Comparison of ENCODE assay signal across 9 mouse cellular contexts in the genomic region with DNA sequence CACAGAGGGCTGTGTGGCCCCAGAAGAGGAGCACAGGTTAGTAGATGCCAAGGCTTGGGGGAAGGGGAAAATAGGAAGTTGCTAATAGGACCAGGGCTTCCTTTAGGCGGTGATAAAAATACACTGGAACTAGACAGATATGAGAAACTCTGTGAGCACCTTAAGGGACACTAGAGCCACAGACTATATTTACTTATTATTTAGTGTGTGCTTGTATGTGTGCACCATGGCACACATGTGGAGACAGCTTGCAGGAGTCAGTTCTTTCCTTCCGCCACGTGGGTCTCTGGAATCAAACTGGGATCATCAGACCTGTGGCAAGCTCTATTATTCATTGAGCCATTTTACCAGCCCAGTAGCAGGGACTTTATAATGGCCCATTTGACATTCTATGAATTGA. TPM values are rescaled to one million over a fixed set of nuclear protein-coding genes. Genes with fewer than 3 reads are reported as not detected.
A peak's percentile ranks its signal among the peaks of the same experiment; 100 is the strongest.
DNase-seq lines count a peak whose midpoint lies in the region; ATAC-seq and TF ChIP-seq lines count a peak whose summit lies in the region.
"Had no signal": no experiment of that assay in that cellular context is flagged by ENCODE, and none has a peak within 500 bp of the region (broad histone marks: within the 10 kb centered on the region; RNA-seq: fewer than 3 reads in every experiment).

No protein-coding gene starts in this region.

- H3K27me3 ChIP-seq in heart, embryonic 12.5 days (replicated peaks), result no peaks in the 10 kb centered on the region
- no peaks in the 10 kb centered on the region for H3K27me3 ChIP-seq in neural tube, embryonic 13.5 days
- H3K27me3 ChIP-seq in limb, embryonic 14.5 days (ENCODE audit: control insufficient read depth, insufficient read depth, low read length), result no peaks in the 10 kb centered on the region
- H3K27me3 ChIP-seq in stomach, postnatal 0 days (ENCODE audit: control insufficient read depth, insufficient read depth, low read length), result no peaks in the 10 kb centered on the region
- H3K27me3 ChIP-seq: neural tube, embryonic 12.5 days had no signal

- H3K36me3 ChIP-seq in heart, embryonic 12.5 days, result no peaks in the 10 kb centered on the region
- H3K36me3 ChIP-seq in neural tube, embryonic 13.5 days, result no peaks in the 10 kb centered on the region
- H3K36me3 ChIP-seq in limb, embryonic 14.5 days (ENCODE audit: control insufficient read depth, insufficient read depth, low read length), result no peaks in the 10 kb centered on the region
- no peaks in the 10 kb centered on the region for H3K36me3 ChIP-seq in stomach, postnatal 0 days (ENCODE audit: control insufficient read depth, insufficient read depth, low read length)
- H3K36me3 ChIP-seq: neural tube, embryonic 12.5 days had no signal

- no peaks in the 10 kb centered on the region for H3K9me3 ChIP-seq in heart, embryonic 12.5 days (replicated peaks)
- no peaks in the 10 kb centered on the region for H3K9me3 ChIP-seq in neural tube, embryonic 13.5 days
- no peaks in the 10 kb centered on the region for H3K9me3 ChIP-seq in limb, embryonic 14.5 days (ENCODE audit: control insufficient read depth, low read length)
- H3K9me3 ChIP-seq in stomach, postnatal 0 days (ENCODE audit: control insufficient read depth, low read length), result no peaks in the 10 kb centered on the region
- H3K9me3 ChIP-seq: neural tube, embryonic 12.5 days had no signal

- WGBS in heart, embryonic 12.5 days, result 53% methylated on average over 3 of the region's 3 CpGs
- 78% methylated on average over 3 of the region's 3 CpGs for WGBS in neural tube, embryonic 13.5 days
- 62% methylated on average over 3 of the region's 3 CpGs for WGBS in limb, embryonic 14.5 days
- WGBS in stomach, postnatal 0 days, result 58% methylated on average over 3 of the region's 3 CpGs

- no peak overlapping the region for H3K4me2 ChIP-seq in heart, embryonic 12.5 days
- no peak overlapping the region for H3K4me2 ChIP-seq in neural tube, embryonic 13.5 days
- no peak overlapping the region; the same call in 1 of the 2 replicates for H3K4me2 ChIP-seq in limb, embryonic 14.5 days (replicated peaks; ENCODE audit: low read depth, low read length, severe bottlenecking)
- H3K4me2 ChIP-seq in stomach, postnatal 0 days (replicated peaks; ENCODE audit: low read depth), result no peak overlapping the region
- H3K4me2 ChIP-seq: neural tube, embryonic 12.5 days had no signal

- peak overlapping the region; percentile 96 for H3K27ac ChIP-seq in heart, embryonic 12.5 days (ENCODE audit: poor library complexity, severe bottlenecking)
- peak overlapping the region; percentile 54 for H3K27ac ChIP-seq in neural tube, embryonic 13.5 days (replicated peaks)
- peak overlapping the region; percentile 85 for H3K27ac ChIP-seq in limb, embryonic 14.5 days (replicated peaks; ENCODE audit: low read depth, low read length)
- H3K27ac ChIP-seq in stomach, postnatal 0 days (replicated peaks), result peak overlapping the region; percentile 71
- H3K27ac ChIP-seq: neural tube, embryonic 12.5 days had no signal

- TF ChIP-seq CTCF in stomach, postnatal 0 days (IDR thresholded peaks at IDR 0.05; ENCODE audit: low read depth), result no peak

- peaks cover 22% of the 10 kb centered on the region for H3K4me1 ChIP-seq in heart, embryonic 12.5 days (replicated peaks)
- H3K4me1 ChIP-seq in neural tube, embryonic 13.5 days (replicated peaks), result no peaks in the 10 kb centered on the region; the same call in 1 of the 2 replicates
- H3K4me1 ChIP-seq in limb, embryonic 14.5 days (ENCODE audit: control insufficient read depth, insufficient read depth, low read length), result peaks cover 13% of the 10 kb centered on the region
- H3K4me1 ChIP-seq in stomach, postnatal 0 days (replicated peaks; ENCODE audit: control insufficient read depth, insufficient read depth), result no peaks in the 10 kb centered on the region
- H3K4me1 ChIP-seq: neural tube, embryonic 12.5 days had no signal

- H3K9ac ChIP-seq in heart, embryonic 12.5 days, result 0 out of 2 replicates have a peak overlapping the region, but pooled peaks have one; percentile 38
- no peak overlapping the region for H3K9ac ChIP-seq in neural tube, embryonic 13.5 days
- H3K9ac ChIP-seq in limb, embryonic 14.5 days (ENCODE audit: low read depth, low read length, severe bottlenecking), result no peak overlapping the region
- no peak overlapping the region for H3K9ac ChIP-seq in stomach, postnatal 0 days (ENCODE audit: low read length)
- H3K9ac ChIP-seq: neural tube, embryonic 12.5 days had no signal

- TF ChIP-seq POLR2A in limb, embryonic 14.5 days (IDR thresholded peaks at IDR 0.05; ENCODE audit: borderline replicate concordance, extremely low read depth, insufficient read depth, insufficient read length), result no peak

- no peak for TF ChIP-seq EP300 in stomach, postnatal 0 days (optimal IDR thresholded peaks at IDR 0.05)

- intact Hi-C loops in heart, postnatal 25 days (cut with DNase I), result loop anchor here (1.0 kb wide), 1 partner anchor 27 kb away; no protein-coding TSS in a partner anchor

- DNase-seq in heart, postnatal 25 days (ENCODE audit: low spot score), result no peak
- no peak for DNase-seq in neural tube, embryonic 10.5 days (ENCODE audit: extremely low spot score, low spot score)
- DNase-seq in limb, embryonic 14.5 days (ENCODE audit: low spot score), result no peak
- DNase-seq in stomach, postnatal 0 days (ENCODE audit: low spot score), result no peak
- no peak for DNase-seq in layer of hippocampus, postnatal 14 days (ENCODE audit: low spot score in 2 of 2)
- no peak for DNase-seq in yolk sac, embryonic 10.5 days (ENCODE audit: low spot score)

- ATAC-seq in heart, embryonic 12.5 days (ENCODE audit: insufficient number of reproducible peaks, low FRiP score), result no peak
- ATAC-seq in neural tube, embryonic 13.5 days (ENCODE audit: low read depth), result no peak
- no peak; the same call in 1 of the 2 replicates for ATAC-seq in limb, embryonic 14.5 days (ENCODE audit: low FRiP score, low read depth)
- ATAC-seq in stomach, postnatal 0 days (ENCODE audit: low FRiP score, low TSS enrichment), result no peak

- no peak overlapping the region for H3K4me3 ChIP-seq in heart, embryonic 12.5 days
- H3K4me3 ChIP-seq in neural tube, embryonic 13.5 days, result no peak overlapping the region
- H3K4me3 ChIP-seq in limb, embryonic 14.5 days (replicated peaks; ENCODE audit: low read length), result no peak overlapping the region
- no peak overlapping the region for H3K4me3 ChIP-seq in stomach, postnatal 0 days (ENCODE audit: low read depth, low read length)
- H3K4me3 ChIP-seq: neural tube, embryonic 12.5 days had no signal

RNA-seq across cellular contexts. Expression of a gene that starts 9.9 kb away (rescaled TPM):
- 17.1 and 19.9 TPM in 2 replicates for polyA plus RNA-seq in heart, embryonic 12.5 days (2016; fragmentation: Nextera tagmentation; extraction: Ambion mirVana)
- 10 to 100 TPM in 1 of 2 experiments, 1 to 10 TPM in 1; 7.6 to 10.1 TPM for total RNA-seq in heart, postnatal 25 days (2021)
- 14.3 and 19.6 TPM in 2 replicates for polyA plus RNA-seq in neural tube, embryonic 13.5 days (2015; fragmentation: Nextera tagmentation; extraction: Ambion mirVana)
- 9.8 and 30.0 TPM in 2 replicates for polyA plus RNA-seq in limb, embryonic 14.5 days (2012; rRNA removed)
- 26.2 and 28.3 TPM in 2 replicates for polyA plus RNA-seq in limb, embryonic 14.5 days (2014; fragmentation: Nextera tagmentation; extraction: Ambion mirVana)
- polyA plus RNA-seq in stomach, postnatal 0 days (2015; fragmentation: Nextera tagmentation; extraction: Ambion mirVana), result 9.6 and 9.9 TPM in 2 replicates
- total RNA-seq in layer of hippocampus, postnatal 14 days (2021), result 10 to 100 TPM in 1 of 2 experiments, 1 to 10 TPM in 1; 9.7 to 10.6 TPM

RNA-seq across cellular contexts. Expression of a gene that starts 23.7 kb away (rescaled TPM):
- 28.1 and 31.6 TPM in 2 replicates for polyA plus RNA-seq in heart, embryonic 12.5 days (2016; fragmentation: Nextera tagmentation; extraction: Ambion mirVana)
- total RNA-seq in heart, postnatal 25 days (2021), result 10 to 100 TPM; 48.2 to 62.5 TPM
- 6.6 and 8.3 TPM in 2 replicates for polyA plus RNA-seq in neural tube, embryonic 13.5 days (2015; fragmentation: Nextera tagmentation; extraction: Ambion mirVana)
- polyA plus RNA-seq in limb, embryonic 14.5 days (2012; rRNA removed), result 36.7 and 50.7 TPM in 2 replicates
- 20.1 and 21.6 TPM in 2 replicates for polyA plus RNA-seq in limb, embryonic 14.5 days (2014; fragmentation: Nextera tagmentation; extraction: Ambion mirVana)
- polyA plus RNA-seq in stomach, postnatal 0 days (2015; fragmentation: Nextera tagmentation; extraction: Ambion mirVana), result 9.5 and 11.1 TPM in 2 replicates
- 10 to 100 TPM; 20.2 to 22.0 TPM for total RNA-seq in layer of hippocampus, postnatal 14 days (2021)

RNA-seq across cellular contexts. Expression of a gene that starts 55.3 kb away (rescaled TPM):
- 112 and 113 TPM in 2 replicates for polyA plus RNA-seq in heart, embryonic 12.5 days (2016; fragmentation: Nextera tagmentation; extraction: Ambion mirVana)
- 10 to 100 TPM; 44.0 to 46.1 TPM for total RNA-seq in heart, postnatal 25 days (2021)
- polyA plus RNA-seq in neural tube, embryonic 13.5 days (2015; fragmentation: Nextera tagmentation; extraction: Ambion mirVana), result 227 and 228 TPM in 2 replicates
- polyA plus RNA-seq in limb, embryonic 14.5 days (2012; rRNA removed), result 111 and 127 TPM in 2 replicates
- 98.8 and 99.2 TPM in 2 replicates for polyA plus RNA-seq in limb, embryonic 14.5 days (2014; fragmentation: Nextera tagmentation; extraction: Ambion mirVana)
- polyA plus RNA-seq in stomach, postnatal 0 days (2015; fragmentation: Nextera tagmentation; extraction: Ambion mirVana), result 38.2 and 42.0 TPM in 2 replicates
- 100 to 1,000 TPM in 1 of 2 experiments, 10 to 100 TPM in 1; 98.9 to 106 TPM for total RNA-seq in layer of hippocampus, postnatal 14 days (2021)
